Mouse (Mus musculus) cerebellum, postnatal 36 days (tissue): Measurements from ENCODE around the gene Rpa1.
A peak's percentile ranks its signal among the peaks of the same experiment; 100 is the strongest.
"Not testable (repeated sequence)": the region's sequence is repeated elsewhere in the genome, so short reads cannot be mapped to it uniquely, and the experiment has no call there.

Source experiments
- DNase-seq, 2 experiments: peaks; one replicate each; pipeline ENCODE4 v3.0.0; 2021 to 2022; ENCODE audit warnings: mixed read lengths in 2 of 2

The Rpa1 gene

DNA sequence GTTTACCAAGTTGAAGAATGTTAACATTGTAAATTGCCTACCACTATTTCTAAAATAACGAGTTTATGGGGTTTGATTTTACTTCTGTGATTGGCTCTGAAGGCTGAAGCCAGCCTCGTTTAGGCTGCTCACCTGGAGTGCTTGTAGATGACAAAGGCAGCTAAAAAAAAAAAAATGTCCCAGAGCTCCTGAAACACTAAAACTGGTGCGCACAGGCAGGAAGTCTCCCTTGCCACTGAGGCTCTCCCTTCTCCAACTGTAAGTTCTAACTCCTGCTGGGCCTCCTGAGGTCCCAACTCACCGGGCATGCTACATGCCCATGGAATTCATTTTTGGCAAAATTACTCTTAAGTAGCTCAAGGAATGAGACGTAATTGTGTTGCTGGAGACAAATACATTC lies 28.9 kb downstream of the Rpa1 start:
- DNase-seq, result no peak

DNA sequence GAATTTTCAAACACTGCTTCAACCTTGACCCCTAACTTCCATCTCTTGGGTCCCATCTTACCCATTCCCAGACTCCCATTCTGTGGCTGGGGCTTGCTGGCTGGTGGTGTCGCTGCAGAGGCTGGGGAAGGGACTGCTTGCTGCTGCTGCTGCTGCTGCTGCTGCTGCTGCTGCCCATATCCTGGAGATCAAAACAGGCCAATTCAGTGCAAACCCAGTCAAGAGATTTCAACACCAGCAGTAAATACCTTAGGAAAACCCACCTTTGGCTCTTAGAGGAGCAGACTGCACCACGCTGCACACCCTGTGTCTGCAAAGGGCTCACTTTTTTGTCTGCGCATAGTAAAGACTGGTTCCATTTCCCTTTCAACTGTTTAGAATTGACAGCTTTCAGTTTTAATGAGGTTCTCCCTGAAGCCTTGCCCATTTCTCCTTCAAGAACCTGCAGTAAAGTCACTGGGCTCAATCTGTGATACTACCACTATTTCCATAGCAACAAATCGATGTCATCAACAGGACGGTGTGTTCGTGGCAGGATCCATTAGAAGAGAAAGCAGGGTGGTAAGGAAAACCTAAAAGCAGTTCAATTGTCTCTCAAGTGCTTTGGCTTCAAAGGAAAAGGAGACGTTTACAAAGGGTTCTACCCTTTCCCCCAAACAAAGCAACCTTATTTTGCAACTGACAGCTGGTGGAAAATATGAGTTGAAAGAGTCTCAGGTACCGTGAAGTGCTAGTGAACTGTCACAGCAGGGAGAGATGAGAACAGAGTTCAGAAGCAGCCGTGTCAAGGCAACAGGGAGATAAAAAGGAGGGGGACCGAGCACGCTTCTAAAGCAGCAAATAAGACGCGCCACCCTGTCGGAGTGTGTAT lies 29.5 kb downstream of the Rpa1 start:
- no peak for DNase-seq

GRCm38 (mm10) chr11:75313834-75314233 lies 34.3 kb downstream of the Rpa1 start:
- no peak for DNase-seq

DNA sequence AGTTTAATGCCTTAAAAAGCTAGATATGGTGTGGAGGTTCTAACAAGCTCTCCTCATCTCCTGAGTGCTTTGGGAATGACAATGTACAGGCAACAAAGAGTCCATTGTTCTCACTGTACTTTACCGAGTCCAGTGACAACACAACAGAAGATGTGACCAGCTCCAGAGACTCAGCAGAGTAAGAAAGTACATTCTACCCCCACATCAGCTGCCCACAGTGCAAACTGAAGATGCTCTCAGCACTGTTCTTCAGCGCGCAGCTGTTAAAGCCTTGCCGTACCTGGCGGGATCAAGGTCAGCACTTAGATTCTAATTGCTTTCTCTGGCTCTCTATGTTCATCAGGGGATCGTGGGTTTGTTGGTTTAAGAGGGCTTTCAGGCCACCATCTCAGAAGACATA lies 36.4 kb downstream of the Rpa1 start:
- no peak for DNase-seq

GRCm38 (mm10) chr11:75310813-75311212 lies 37.3 kb downstream of the Rpa1 start:
- DNase-seq, result no peak

GRCm38 (mm10) chr11:75308650-75309049 lies 39.5 kb downstream of the Rpa1 start:
- DNase-seq, result no peak

DNA sequence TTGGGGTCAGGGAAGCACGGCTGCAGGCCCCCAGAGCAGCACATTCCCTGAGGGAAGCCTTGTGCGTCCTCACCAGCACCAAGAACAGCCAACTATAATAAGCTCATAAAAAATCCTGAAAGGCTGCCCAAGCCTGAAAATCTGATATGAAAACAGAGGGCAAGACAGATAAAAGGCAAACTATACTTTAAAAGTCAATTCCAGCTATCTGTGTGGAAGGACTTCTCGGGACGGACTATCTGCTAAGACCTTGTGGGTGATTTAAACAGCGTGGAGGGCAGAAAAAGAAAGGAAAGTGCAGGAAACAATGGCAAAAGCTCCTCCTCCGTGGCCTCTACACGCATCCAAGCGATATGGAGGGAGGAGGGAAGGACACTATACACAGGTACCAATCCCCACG lies 43.3 kb downstream of the Rpa1 start:
- no peak for DNase-seq

DNA sequence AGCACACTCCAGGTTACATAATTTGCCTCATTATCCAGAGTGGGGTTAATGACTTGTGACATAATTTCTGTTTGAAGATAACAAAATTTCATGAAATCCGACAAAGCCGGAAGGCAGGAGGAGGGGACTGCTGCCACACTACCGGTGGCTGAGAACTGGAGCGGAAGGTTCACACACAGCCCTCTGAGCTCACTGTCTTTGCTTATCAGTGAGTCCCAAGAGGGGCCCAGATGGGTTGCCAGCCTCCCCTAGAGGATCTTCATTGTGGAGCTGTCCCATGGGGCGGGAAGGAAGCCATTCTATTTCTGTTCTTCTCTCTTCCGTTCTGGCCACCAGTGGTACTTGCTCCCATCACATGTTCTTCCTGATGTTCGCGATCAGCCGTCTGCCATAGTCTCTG lies 47.2 kb downstream of the Rpa1 start:
- no peak for DNase-seq

- no peak for DNase-seq
Measured at GRCm38 (mm10) chr11:75299786-75300185, 48.3 kb downstream of the Rpa1 start.

- no peak for DNase-seq
Measured at GRCm38 (mm10) chr11:75298491-75298890, 49.6 kb downstream of the Rpa1 start.

GRCm38 (mm10) chr11:75297631-75298030 lies 50.5 kb downstream of the Rpa1 start:
- DNase-seq, result no peak

GRCm38 (mm10) chr11:75296406-75297005 lies 51.6 kb downstream of the Rpa1 start:
- no peak for DNase-seq

GRCm38 (mm10) chr11:75295534-75295933 lies 52.6 kb downstream of the Rpa1 start:
- DNase-seq, result not testable (repeated sequence)

- DNase-seq, result no peak
Measured at GRCm38 (mm10) chr11:75294862-75295261, 53.3 kb downstream of the Rpa1 start.

- no peak for DNase-seq
Measured at GRCm38 (mm10) chr11:75293852-75294361, 54.2 kb downstream of the Rpa1 start.

- no peak for DNase-seq
Measured at GRCm38 (mm10) chr11:75292281-75292680, 55.8 kb downstream of the Rpa1 start.

DNA sequence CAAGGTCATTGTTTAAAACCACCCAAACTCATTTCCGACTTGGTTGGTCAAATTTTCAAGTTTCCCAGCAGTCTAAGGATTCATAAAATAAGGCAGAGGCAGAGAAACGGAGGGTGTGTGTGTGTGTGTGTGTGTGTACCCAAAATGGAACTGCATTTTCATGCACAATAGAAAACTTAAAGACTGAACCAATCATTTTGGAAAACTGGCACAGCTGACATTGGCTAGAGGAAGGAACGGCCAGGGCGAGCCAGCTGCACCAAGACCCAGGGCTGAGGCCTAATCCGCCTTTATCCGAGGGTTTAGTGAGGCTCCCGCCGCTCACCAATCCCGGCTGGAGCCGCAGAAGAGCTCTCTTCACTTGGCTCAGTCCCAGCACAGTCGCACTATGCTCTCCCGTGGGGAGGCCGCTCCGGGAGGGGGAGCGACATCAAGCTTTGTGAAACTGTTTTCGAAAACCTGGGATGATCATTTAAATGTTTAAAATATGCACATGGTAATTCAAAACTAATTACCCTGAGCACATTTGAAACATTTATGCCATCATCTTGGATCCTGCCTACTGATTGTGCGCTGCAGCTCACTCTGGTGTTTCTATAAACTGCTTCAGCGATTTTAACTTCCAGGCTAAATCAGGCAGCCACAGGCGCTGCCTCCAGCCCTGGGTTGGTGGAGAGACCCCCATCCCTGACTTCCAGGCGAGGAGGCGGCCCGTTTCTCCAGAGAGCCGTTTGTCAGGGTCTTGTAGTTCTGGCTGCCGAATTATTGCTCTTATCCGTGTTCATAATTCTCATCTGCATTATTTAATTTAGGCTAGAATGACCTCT lies 56.5 kb downstream of the Rpa1 start:
- DNase-seq, result peak in 1 of 2 experiments; percentile 15

DNA sequence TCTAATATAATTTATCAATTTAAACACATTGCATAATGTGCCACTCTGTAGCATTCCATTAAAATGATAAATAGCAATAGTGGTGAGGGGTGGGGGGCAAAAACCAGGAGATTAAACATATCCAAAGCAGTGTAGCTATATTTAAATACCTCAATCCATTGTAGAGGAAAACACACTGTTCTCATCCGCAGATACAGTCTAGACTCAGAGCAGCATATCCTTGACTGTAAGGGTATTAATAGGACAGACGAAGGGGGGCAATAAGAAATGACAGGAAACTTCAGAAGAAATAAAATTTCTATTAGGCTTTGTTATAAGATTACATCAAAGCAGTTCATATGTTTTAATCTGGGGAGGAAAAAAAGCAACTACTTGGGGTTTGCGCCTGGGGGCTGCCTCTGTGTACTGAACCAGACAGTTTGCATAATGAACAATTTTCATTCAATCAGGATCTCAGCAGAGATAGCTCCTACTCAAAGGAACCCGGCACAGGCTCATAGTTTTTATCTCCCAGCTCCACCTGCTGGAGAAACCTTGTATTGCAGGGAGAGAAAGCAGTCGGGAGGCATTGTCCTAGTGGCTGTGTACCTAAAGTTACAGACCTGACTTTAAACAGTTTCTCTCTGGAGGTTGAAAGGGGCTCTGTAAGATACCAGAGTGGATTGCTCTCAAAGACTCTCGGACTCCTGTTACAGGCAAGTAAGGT lies 57.4 kb downstream of the Rpa1 start:
- peak; percentile 86 to 98 for DNase-seq

DNA sequence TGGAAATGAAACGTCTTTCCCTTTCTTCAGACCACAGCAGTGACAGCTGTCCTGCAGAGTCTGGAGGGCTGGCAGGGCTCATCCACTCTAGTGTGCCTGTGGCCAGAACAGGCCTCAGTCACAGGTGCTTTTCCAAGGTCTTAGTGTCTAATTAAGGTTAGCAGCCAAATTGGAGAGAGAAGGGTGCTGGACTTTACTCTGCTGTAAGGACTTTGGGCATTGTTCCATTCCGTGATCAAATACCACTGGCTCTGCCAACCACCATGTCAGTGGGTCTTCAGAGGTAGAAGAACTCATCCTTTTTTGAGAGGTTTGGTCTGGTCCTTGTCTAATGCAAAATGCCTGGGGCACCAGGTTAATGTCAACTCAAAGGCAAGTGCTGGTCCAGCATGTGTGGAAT lies 59.0 kb downstream of the Rpa1 start:
- DNase-seq, result no peak

DNA sequence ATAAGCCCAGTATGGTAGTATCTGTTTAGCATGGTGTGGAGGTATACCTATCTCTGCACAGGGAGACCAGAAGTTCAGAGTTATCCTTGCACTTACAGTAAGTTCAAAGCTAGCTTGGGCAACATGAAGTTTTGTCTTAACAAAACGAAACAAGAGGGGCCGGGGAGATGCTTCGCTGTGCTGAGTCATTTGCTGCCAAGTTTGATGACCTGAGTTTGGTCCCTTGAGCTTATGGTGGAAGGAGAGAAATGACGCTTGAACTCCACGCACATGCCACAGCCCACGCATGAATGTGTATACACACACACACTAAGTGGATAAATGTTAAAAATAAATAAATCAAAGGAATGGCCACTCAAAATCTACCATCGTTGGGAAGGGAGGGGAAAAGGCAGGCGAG lies 59.6 kb downstream of the Rpa1 start:
- DNase-seq, result no peak

GRCm38 (mm10) chr11:75287940-75288339 lies 60.2 kb downstream of the Rpa1 start:
- DNase-seq, result no peak

DNA sequence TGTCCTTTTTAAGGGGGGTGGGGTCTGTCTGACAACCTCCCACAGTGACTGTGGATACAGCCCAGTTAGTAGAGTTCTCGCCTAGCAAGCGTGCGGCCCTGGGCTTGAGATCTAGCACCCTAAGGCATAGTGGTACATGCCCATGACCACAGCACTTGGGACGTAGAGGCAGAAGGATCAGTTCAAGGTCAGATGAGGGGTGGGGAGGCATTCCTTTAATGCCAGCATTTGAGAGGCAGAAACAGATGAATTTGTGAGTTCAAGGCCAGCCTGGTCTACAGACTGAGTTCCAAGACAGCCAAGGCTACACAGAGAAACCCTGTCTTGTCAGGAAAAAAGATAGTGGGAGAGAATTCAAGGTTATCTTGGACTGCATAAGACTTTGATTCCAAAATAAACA lies 61.3 kb downstream of the Rpa1 start:
- DNase-seq, result no peak
